Mouse (Mus musculus) stomach, postnatal 0 days (tissue): ENCODE data around the gene Tsfm. TPM values are rescaled to one million over a fixed set of nuclear protein-coding genes. Genes with fewer than 3 reads are reported as not detected.
A peak's percentile ranks its signal among the peaks of the same experiment; 100 is the strongest.

Source experiments
- ATAC-seq: fragments of 200-750 bp; cut with Nextera tagmentation; 2 replicates; pipeline ENCODE4 v1.8.0; 2017; ENCODE audit not compliant: low FRiP score, low TSS enrichment
- DNase-seq: peaks from one replicate; pipeline ENCODE4 v3.0.0-alpha.2; 2016; ENCODE audit warnings: low spot score
- H3K27ac ChIP-seq: fragments of 300-500 bp; sonication (generic); replicated peaks from 2 replicates; pipeline ENCODE4 v1.5.1; 2014; ENCODE audit warnings: mild to moderate bottlenecking, control low read depth
- H3K27me3 ChIP-seq: fragments of 300-500 bp; sonication (generic); 2 replicates; pipeline ENCODE4 v1.6.1; 2014; ENCODE audit warnings: low read length; ENCODE audit not compliant: control insufficient read depth, insufficient read depth
- H3K36me3 ChIP-seq: fragments of 300-500 bp; sonication (generic); 2 replicates; pipeline ENCODE4 v1.6.1; 2014; ENCODE audit warnings: low read length, mixed read lengths; ENCODE audit not compliant: control insufficient read depth, insufficient read depth
- H3K4me1 ChIP-seq: fragments of 300-500 bp; sonication (generic); replicated peaks from 2 replicates; pipeline ENCODE4 v1.6.1; 2014; ENCODE audit warnings: antibody characterized with exemption; ENCODE audit not compliant: control insufficient read depth, insufficient read depth
- H3K4me2 ChIP-seq: fragments of 300-500 bp; sonication (generic); replicated peaks from 2 replicates; pipeline ENCODE4 v1.6.1; 2014; ENCODE audit warnings: low read depth, mild to moderate bottlenecking, control low read depth, moderate library complexity
- H3K4me3 ChIP-seq: fragments of 300-500 bp; sonication (generic); 2 replicates; pipeline ENCODE4 v1.5.1; 2014; ENCODE audit warnings: low read depth, low read length, control low read depth
- H3K9ac ChIP-seq: fragments of 300-500 bp; sonication (generic); 2 replicates; pipeline ENCODE4 v1.6.1; 2014; ENCODE audit warnings: mild to moderate bottlenecking, low read length, control low read depth, mixed read lengths
- H3K9me3 ChIP-seq: fragments of 300-500 bp; sonication (generic); 2 replicates; pipeline ENCODE4 v1.6.1; 2016; ENCODE audit warnings: low read length; ENCODE audit not compliant: control insufficient read depth
- CTCF ChIP-seq: IDR thresholded peaks from 2 replicates; pipeline ENCODE4 v1.5.1; 2016; ENCODE audit warnings: antibody characterized with exemption, low read depth, mild to moderate bottlenecking, moderate library complexity
- EP300 ChIP-seq: optimal IDR thresholded peaks from 2 replicates; pipeline ENCODE3; 2016; ENCODE audit warnings: antibody characterized with exemption
- whole genome bisulfite sequencing: fragments of 180-500 bp; shearing (Covaris S2); extraction: QIAGEN DNeasy Blood & Tissue Kit; methylation state at CpG from one replicate; pipeline ENCODE4 v1.1.7; 2014; 5-methylcytosine and 5-hydroxymethylcytosine counted together
- polyA plus RNA-seq: library from polyadenylated mRNA; unstranded; fragments of >200 nt; fragmentation: Nextera tagmentation; extraction: Ambion mirVana; gene quantifications from 2 replicates; pipeline ENCODE4 v1.2.1, GENCODE M21; 2015

The Tsfm gene
- polyA plus RNA-seq, 1 experiment from 2014 or later = 61.3 TPM

DNA sequence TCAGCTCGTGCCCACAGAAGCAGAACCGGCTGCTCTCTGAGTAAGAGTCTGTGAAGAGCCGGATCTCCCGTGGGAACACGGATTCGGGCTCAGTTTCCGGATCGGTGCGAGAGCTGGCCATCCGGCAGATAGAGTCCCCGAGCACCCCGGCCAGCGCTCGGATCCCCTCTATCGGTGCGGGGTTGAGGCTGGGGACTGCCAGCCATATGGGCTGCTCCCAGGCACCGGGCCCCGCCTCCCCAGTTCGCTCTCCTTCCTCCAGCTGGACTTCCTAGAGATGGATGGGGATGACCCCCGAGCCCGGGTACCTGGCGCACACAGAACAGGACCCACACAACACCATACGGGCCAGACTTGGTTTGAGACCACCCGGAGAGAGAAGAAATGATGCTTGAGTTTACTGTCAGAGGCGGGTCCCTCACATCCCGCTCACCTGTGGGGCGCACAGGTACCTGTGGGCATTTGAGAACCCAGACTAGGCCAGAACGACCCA lies 10.7 kb upstream of the Tsfm start, which contains the start of the genes Mettl1 and Eef1akmt3:
Gene Mettl1, plus strand, starts transcription at position 141 of the 493 bp plus-strand sequence.
Gene Eef1akmt3, minus strand, starts transcription at position 240 of the 493 bp plus-strand sequence.
- Histone ChIP-seq H3K27ac (peak within 1 kb of the TSS; percentile 65), H3K27me3 (no peaks in the 10 kb centered on the region), H3K4me3 (peak within 1 kb of the TSS; percentile 85), H3K36me3 (no peaks in the 10 kb centered on the region), H3K4me1 (no peaks in the 10 kb centered on the region; the same call in 1 of the 2 replicates), H3K9ac (peak within 1 kb of the TSS; percentile 67), H3K9me3 (no peaks in the 10 kb centered on the region), H3K4me2 (peak within 1 kb of the TSS; percentile 98)
- ATAC-seq = peak; percentile 43
- no peak for TF ChIP-seq EP300
- 0% methylated on average over 28 of the region's 28 CpGs for WGBS
- DNase-seq = peak; percentile 65

DNA sequence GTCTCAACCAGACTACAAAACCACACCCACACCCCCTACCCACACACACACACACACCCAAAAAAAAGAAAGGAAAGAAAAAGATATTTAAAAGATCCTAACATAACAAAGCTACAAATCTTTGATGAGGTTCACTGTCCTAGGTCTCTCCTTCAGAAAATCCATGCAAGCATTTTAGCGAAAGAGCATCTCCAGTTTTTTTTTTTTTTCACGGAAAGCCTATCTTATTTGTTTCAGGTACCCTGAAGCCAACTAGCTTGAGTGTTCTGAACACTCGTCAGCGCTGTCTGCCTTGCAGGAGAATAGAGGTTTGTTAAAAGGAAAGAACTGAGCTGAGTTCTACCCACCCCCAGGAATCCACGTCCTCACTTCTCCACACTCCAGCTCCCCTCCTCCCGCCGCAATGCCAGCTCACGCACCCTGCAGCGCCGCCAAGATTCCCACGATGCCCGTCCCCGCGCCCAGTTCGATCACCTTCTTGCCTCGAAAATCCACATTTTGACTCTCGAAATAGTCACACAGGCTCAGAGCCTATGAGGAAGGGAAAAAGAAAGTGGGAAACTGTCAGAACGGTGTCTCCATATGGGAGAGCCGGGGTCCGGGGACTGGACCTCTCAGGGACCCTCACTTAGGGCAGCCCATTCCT lies 10.1 kb upstream of the Tsfm start:
- H3K9ac ChIP-seq = peak overlapping the region; percentile 67
- WGBS = 2% methylated on average over 20 of the region's 20 CpGs
- H3K4me2 ChIP-seq = peak overlapping the region; percentile 98
- no peaks in the 10 kb centered on the region for H3K27me3 ChIP-seq
- no peak for TF ChIP-seq CTCF
- TF ChIP-seq EP300 = no peak
- H3K4me3 ChIP-seq = peak overlapping the region; percentile 85
- no peaks in the 10 kb centered on the region for H3K36me3 ChIP-seq
- H3K4me1 ChIP-seq = no peaks in the 10 kb centered on the region; the same call in 1 of the 2 replicates
- peak; percentile 30; the same call in 1 of the 2 replicates for ATAC-seq
- H3K9me3 ChIP-seq = no peaks in the 10 kb centered on the region
- DNase-seq = peak; percentile 54
- peak overlapping the region; percentile 65 for H3K27ac ChIP-seq

DNA sequence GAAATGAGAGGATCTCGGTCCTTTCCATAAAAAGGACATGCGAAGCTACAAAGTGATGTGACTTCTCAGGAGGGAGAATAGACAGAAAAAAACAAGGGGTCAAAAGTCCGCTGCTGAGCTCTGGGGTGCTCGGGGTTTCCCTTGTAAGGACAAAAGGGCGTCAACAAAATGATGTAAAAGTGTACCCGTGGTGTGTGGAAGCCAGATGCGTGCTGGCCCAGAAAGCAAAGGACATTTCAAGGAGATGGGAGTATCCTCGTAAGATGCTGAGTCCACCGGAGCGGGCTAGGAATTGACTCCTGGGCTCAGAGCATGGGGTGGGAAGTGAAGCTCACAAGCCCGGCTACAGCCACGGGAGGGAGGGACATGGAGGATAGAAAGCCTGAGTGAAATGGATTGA lies 7.0 kb upstream of the Tsfm start:
- Histone ChIP-seq H3K36me3 (no peaks in the 10 kb centered on the region), H3K4me3 (no peak overlapping the region), H3K9ac (no peak overlapping the region), H3K4me2 (no peak overlapping the region), H3K27me3 (no peaks in the 10 kb centered on the region), H3K9me3 (no peaks in the 10 kb centered on the region), H3K27ac (no peak overlapping the region), H3K4me1 (no peaks in the 10 kb centered on the region; the same call in 1 of the 2 replicates)
- no peak for DNase-seq
- 76% methylated on average over 12 of the region's 12 CpGs for WGBS
- ATAC-seq = no peak
- TF ChIP-seq EP300 (no peak), CTCF (no peak)

GRCm38 (mm10) chr10:127036273-127036672 lies 5.6 kb upstream of the Tsfm start:
- H3K27ac ChIP-seq = no peak overlapping the region
- no peaks in the 10 kb centered on the region for H3K9me3 ChIP-seq
- H3K4me3 ChIP-seq = no peak overlapping the region
- TF ChIP-seq EP300 (no peak), CTCF (no peak)
- 78% methylated on average over 12 of the region's 12 CpGs for whole genome bisulfite sequencing
- no peaks in the 10 kb centered on the region for H3K27me3 ChIP-seq
- no peaks in the 10 kb centered on the region; the same call in 1 of the 2 replicates for H3K4me1 ChIP-seq
- no peak for DNase-seq
- no peak overlapping the region for H3K4me2 ChIP-seq
- no peak overlapping the region for H3K9ac ChIP-seq
- no peaks in the 10 kb centered on the region for H3K36me3 ChIP-seq
- ATAC-seq = no peak

DNA sequence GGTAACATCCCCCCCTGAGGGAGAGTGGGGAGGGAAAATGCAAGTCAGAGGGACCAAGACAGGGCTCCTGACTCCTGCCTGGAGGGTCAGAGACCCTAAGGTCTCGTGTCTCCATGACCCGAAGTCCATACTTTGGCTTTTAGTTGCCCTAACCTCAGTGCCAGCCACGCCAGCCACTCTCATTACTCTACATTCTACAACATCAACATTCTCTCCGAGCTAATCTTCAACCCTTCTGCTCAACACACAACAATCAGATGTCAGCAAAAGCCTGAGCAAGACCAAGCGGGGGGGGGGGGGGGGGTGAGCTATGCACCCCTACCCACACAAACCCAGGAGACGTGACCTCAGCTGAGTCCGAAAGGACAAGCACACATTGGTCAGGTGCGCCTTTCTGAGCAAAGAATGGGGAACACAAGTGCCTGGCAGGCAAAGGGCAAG lies 2.7 kb upstream of the Tsfm start:
- H3K27me3 ChIP-seq = no peaks in the 10 kb centered on the region
- WGBS = 73% methylated on average over 7 of the region's 8 CpGs
- no peaks in the 10 kb centered on the region for H3K4me1 ChIP-seq
- ATAC-seq (no peak), DNase-seq (no peak)
- H3K4me3 ChIP-seq = no peak overlapping the region
- H3K9me3 ChIP-seq = no peaks in the 10 kb centered on the region
- no peak overlapping the region for H3K27ac ChIP-seq
- H3K4me2 ChIP-seq = no peak overlapping the region
- 0 out of 2 replicates have a peak, but pooled peaks cover 2% of the 10 kb centered on the region for H3K36me3 ChIP-seq
- no peak overlapping the region for H3K9ac ChIP-seq
- TF ChIP-seq EP300 (no peak), CTCF (no peak)

DNA sequence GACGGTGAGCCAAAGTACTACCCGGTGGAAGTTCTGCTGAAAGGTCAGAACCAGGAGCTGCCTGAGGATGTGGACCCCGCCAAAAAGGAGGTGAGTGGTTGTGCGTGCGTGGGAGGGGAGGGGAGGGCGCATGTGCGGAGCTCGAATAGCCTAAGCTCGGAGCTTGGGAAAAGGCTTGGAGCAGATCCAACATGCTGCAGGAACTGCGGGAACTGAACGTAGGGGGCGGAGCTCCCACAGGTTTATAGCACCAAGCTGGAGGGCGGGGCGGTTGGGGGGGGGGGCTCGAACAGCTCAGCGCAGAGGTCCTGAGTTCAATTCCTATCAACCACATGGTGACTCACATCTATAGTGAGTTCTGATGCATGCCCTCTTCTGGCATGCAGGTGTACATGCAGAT lies 12.2 kb downstream of the Tsfm start:
- TF ChIP-seq EP300 (no peak), CTCF (0 out of 2 replicates have a peak, but pooled peaks have one; percentile 10)

More for the DNA sequence above, 12.2 kb downstream of the Tsfm start:
- no peaks in the 10 kb centered on the region for H3K4me1 ChIP-seq
- no peak for ATAC-seq
- H3K27me3 ChIP-seq = no peaks in the 10 kb centered on the region
- H3K4me3 ChIP-seq = no peak overlapping the region
- 69% methylated on average over 16 of the region's 16 CpGs for WGBS
- H3K36me3 ChIP-seq = peaks cover 5% of the 10 kb centered on the region; the same call in 1 of the 2 replicates
- H3K9me3 ChIP-seq = no peaks in the 10 kb centered on the region
- H3K27ac ChIP-seq = no peak overlapping the region
- H3K4me2 ChIP-seq = no peak overlapping the region
- no peak overlapping the region for H3K9ac ChIP-seq
- no peak for DNase-seq
